Mouse (Mus musculus) cerebellum, adult 8-10 months (tissue): ENCODE results near the gene Gsto1.
"Not testable (repeated sequence)": the region's sequence is repeated elsewhere in the genome, so short reads cannot be mapped to it uniquely, and the experiment has no call there.

ENCODE experiments used
- DNase-seq: peaks from one replicate; pipeline ENCODE4 v3.0.0; 2022

Gene Gsto1

GRCm38 (mm10) chr19:47854796-47855783 is at the start of gene Gsto1:
Gene Gsto1 (plus strand): TSS chr19:47854970.
- DNase-seq: peak; percentile 89

GRCm38 (mm10) chr19:47812091-47812490 is 42.7 kb upstream of the Gsto1 start:
- DNase-seq: no peak

DNA sequence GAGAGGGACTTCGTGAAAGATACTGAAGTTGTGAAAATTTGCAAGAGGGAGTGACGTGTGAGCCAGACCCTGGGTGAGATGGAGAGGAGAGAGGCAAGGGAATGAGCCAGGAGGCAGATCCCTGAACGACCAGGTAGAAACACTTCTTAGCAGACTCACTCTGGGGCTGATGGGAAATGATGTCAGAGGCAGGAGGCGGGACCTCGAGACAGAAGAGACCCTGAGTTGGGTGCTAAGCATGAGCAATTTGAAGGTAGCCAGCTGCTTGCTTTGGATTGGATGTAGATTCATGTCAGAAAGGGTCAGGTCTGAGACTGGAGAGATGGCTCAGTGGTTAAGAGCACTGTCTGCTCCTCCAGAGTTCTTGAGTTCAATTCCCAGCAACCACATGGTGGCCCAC is 40.0 kb upstream of the Gsto1 start:
- no peak for DNase-seq

DNA sequence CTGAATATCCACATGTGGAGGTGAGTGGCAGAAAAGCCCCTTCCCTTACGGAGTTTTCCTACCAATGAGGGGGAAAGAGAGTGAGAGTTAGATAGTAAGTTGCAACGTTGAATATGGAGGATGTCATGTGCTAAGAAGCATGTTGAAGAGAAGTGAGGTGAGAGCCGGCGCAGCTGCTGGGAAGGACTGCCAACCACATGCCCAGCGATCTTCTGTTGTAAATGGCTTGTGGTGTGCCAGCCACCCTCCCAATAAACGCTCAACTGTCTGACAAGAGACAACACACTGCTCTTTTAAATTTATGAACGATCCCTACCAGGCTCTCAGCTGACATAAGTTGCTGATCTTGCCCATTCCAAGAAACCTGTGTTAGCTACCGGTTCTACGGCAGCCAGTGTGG is 37.1 kb upstream of the Gsto1 start:
- DNase-seq: no peak

DNA sequence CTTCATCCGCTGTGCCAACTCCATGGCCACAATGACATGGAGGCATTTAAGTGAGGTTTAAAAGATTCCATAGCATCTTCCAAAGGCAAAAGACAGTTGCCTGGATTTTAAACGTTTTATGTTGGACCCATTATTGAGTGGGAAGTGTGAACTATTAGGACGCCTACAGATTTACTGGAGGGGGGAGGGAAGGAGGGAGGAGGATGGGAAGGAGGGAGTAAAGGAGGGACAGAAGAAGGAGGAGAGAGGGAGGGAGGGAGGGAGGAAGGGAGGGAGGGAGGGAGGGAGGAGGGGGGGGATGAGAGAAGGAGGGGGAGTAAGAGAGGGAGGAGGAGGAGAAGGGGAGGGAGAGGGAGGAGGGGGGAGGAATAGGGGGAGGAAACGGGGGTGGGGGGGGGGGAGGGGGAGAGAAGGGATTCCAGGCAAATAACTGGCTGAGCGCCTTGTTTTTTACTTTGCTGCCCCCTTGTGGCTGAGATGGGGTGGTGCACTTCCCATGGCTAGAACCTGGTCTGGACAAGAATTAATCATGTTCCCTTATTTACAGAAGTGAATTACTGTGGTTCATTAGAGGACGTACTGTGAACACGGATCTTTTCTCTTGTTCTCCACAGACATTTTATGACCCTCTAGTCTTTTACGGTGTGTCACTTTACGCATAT is 33.8 kb upstream of the Gsto1 start:
- DNase-seq: peak; percentile 70

- DNase-seq: no peak
These were observed 33.3 kb upstream of the Gsto1 start for GRCm38 (mm10) chr19:47821494-47821872.

DNA sequence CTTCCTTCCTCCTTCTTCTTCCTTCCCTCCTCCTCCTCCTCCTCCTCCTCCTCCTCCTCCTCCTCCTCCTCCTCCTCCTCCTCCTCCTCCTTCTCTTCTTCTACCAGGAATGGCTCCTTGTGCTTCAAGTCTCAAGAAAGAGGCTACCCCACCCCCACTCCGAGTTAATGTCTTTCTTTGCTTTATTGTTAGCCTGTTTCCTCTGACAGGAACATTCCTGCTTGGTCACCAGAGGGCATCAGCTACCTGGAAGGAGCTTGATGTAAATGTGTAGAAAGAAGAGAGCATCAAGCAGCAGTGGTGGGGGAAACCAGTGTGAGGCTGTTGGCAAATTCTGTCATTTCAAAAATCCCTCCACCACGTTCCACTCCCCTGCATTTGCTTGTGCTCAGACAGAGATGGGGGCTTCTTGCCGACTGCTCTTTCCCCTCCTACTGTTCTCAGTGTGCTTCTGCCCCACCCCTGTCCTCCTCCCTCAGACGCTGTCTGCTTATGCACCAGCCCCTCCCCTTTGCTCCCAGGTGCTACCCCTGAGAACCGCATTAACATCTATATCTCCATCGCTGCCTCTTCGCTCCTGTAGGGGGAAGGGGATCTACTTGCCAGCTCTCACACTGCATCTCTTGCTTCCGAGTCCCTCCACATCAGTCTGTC is 32.5 kb upstream of the Gsto1 start:
- no peak for DNase-seq

- DNase-seq: no peak
These were observed 30.7 kb upstream of the Gsto1 start for GRCm38 (mm10) chr19:47824026-47824425.

DNA sequence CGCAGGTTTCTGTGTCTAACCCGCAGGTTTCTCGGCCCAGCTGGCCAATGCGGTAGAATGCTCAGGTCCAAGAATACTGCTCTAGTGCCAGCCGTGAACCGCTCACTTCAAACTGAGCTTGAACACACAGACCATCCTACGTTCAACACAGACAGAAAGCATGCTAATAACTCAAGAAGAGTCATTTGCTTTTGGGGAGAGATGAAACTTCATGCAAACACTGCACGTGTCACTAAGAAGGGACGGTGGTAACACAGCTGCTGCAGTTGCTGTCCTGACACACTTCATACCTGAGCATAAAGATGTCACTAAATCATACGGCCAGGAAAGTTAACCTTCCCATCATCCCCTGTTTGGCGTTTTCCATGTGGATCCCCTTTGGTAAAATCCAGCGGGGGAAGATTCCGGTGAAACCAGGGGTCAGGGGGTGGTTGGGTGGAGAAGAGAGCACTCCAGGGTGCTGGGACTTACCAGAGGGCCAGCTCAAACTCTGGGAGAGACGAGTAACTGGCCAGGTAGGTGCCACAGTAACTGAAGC is 24.8 kb upstream of the Gsto1 start:
- DNase-seq: no peak

DNA sequence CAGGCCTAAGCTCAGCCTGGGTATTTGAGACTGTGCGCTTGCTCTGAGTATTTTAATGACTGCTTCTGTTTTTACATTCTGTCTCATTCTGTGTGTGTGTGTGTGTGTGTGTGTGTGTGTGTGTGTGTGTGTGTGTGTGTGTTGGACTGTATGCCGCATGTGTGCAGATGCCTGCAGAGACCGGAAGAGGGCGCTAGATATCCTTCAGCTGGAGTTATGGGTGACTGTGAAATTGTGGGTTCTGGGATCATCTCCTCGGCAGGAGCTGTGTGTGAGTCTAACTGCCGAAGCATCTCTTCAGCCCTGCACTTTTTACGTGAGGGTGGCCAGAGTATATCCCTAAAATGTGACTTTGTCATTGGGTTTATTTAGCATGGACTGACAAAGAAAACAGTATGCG is 23.7 kb upstream of the Gsto1 start:
- no peak for DNase-seq

DNA sequence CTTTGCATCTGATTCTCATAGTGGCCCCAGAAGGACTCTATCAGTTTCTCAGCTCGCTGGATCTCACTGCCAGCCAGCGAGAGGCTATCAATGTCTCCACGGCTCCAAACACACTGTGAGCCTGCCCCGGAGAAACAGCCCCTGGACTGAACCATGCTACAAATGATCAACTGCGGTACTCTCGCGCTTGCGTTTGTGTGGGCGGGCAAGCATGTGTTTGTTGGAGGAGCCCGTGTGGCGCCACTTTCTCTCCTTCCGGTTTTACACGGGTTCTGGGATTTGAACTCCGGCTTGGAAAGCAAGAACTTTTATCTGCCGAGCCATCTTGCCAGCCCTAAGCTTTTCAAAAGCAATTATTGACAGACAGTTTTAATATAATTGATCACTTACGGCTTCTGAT is 22.5 kb upstream of the Gsto1 start:
- DNase-seq: no peak

DNA sequence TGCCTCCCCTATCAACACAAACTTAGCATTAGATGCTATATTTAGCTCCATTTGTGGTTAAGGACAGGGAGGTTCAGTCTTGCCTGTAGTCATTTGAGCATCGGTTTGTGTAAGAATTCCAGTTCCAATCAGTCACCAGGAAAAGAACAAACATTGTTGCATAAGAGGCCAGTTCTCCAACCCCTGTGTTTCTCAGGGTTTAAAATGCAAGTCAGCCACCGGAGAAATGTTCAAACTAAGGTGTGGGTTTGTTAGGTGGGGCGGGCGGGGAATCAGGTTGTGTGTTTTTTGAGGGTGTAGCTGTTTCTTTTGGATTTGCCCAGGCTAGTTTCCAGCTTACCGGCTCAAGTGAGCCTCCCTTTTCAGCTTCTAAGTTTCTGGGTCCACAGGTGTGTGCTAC is 20.2 kb upstream of the Gsto1 start:
- DNase-seq: no peak

- DNase-seq: no peak
These were observed 19.0 kb upstream of the Gsto1 start for GRCm38 (mm10) chr19:47835776-47836175.

GRCm38 (mm10) chr19:47836701-47837526 is 17.9 kb upstream of the Gsto1 start:
- DNase-seq: peak; percentile 22

DNA sequence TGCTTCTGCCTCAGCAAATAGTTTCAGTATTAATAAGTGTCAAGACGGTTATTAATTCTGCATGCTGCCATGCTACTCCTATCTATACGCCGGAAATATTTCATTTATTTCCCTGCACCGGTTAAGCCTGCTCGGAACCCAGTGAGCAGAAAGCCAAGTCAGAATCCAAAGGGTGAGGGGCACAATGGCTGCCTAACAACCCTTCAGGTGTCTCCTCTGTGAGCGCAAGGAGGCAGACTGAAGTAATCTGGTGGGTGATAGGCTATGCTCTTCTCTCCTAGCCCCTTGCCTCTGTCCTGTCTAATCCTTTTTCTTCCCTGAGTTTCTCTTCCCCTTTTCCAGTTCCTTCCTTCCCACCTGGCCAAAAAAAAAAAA is 17.3 kb upstream of the Gsto1 start:
- DNase-seq: no peak

DNA sequence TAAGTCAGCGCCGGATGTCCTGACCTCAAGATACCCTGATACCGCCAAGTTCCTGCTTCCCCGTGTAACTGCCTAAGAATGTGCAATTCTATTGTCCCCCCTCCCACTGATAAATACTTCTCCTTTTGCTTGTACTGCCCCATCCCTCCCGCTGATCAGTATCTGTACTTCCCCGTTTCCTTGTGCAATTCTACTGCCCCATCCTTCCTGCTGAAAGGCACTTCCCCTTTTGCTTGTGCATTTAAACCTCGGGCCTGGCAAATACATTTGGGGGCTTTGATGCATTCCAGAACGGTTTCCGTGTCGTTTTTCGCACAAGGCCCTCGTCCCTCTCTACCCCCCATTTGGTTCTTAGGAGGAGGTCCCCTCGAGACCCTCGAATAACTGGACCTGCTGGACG is 13.5 kb upstream of the Gsto1 start:
- DNase-seq: not testable (repeated sequence)

DNA sequence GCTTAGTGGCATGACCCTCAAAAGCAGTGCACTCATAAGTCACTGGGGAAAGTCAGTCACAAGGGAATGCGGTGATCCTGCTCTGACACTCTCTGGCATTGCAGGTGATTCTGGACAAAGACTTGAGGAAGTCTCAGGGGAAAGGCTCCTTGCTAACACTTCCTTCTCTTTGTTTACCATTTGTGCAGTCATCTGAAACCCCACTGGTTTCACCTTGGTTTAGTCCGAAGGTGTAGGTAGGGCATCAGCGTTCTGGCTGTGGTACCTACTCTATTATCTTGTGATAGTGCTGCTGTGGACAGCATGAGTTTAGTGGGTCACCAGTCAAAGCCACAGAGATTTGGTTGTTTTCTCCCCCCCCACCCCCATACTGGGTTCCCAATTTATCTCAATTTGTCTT is 5.0 kb upstream of the Gsto1 start:
- DNase-seq: no peak

GRCm38 (mm10) chr19:47852131-47852530 is 2.6 kb upstream of the Gsto1 start:
- DNase-seq: not testable (repeated sequence)

- DNase-seq: no peak
These were observed 1.7 kb upstream of the Gsto1 start for GRCm38 (mm10) chr19:47853053-47853452.

DNA sequence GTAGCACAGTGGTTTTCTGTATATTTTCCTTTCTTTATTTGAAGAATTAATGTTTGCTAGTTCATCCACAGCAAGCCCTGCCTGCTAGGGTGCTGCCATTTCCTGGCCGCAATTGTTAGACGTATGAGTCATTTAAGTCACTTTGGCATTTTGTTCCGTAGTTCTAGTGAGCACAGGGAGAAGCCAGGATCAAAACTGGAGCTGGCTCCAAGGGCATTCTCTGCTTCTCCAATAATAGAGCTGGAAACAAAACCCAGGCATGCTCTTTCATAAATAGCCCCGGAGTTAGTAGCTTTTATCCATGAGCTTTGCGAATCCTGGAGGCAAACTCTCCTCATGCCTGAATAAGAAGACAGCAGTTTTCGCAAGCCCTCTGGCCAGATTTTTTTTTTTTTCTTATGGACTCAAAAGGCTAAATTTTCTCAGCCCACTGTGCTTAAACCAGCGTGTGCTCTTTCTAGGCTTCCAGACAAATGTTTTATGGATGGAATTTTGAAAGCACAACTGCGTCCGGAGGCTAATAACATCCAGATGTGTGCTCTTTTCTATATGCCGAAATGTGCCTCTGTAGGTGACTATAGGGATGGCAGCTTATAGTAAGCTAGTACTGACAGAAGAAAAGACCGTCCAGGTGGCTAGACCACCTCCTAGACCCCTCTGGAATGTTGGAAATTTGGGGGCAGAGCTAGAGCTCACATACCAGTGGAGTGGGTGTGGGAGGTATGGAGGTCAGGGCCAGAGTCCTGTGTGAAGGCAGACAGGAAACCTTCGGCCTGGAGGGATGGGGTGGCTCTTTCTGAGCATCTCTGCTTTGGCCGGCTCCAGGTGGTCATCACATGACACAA is 597 bp upstream of the Gsto1 start:
- no peak for DNase-seq
